Comparison of ENCODE assay signal across 15 mouse cellular contexts in the genomic region with DNA sequence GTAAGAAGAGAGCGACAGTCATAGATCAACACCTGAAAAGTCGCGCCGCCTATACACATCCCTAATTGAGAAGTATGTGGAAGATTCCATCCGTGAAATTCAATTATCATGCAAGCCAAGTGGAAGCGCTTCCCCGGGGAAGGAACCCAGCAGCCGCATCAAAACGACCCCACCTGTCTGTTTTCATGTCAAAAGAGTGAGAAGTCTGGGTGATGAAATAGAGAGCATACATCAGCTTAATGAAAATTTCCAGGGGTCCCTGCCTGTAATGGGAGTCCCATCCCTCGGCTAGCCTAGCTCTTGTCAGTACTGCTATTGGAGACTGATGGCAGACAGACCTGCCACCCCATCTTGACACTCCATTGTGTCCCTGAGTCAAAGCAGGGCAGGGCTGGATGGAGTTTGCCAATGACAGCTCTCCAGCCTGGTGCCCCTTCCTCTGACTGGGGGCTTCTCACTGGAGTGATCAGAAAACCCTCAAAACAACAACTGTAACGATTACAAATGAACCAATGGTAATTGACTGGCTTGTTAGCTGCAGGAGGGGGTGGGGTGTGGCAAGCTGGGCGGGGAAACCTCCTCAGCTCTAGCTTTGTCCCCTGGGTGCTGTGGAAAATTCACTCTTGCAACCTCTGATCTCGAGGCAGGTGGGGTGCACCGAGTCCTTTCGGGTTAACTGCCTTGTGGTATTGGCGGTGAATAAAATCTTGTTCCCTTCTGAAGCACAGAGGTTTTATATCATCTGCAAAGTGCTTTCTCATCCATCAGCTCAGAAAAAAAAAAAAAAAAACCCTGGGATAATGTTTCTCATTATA.
DNase-seq lines count a peak whose midpoint lies in the region; ATAC-seq and TF ChIP-seq lines count a peak whose summit lies in the region.
"Had no signal": no experiment of that assay in that cellular context is flagged by ENCODE, and none has a peak within 500 bp of the region (broad histone marks: within the 10 kb centered on the region; RNA-seq: fewer than 3 reads in every experiment).

No protein-coding gene starts in this region.

- no peak overlapping the region for H3K4me3 ChIP-seq in forebrain, embryonic 12.5 days (replicated peaks)
- H3K4me3 ChIP-seq: embryonic facial prominence, embryonic 12.5 days; heart, embryonic 12.5 days; limb, embryonic 15.5 days; midbrain, embryonic 12.5 days had no signal

- peak; percentile 70 for DNase-seq in brain, embryonic 14.5 days (ENCODE audit: low read depth)
- peak; percentile 36 for DNase-seq in mesoderm, embryonic 11.5 days (ENCODE audit: low read depth, low spot score)
- peak; percentile 29 to 30 for DNase-seq in thymus, postnatal 10 days (ENCODE audit: low spot score in 2 of 2)
- no peak for DNase-seq in testis, postnatal 10 days (ENCODE audit: low spot score)
- no peak for DNase-seq in cerebellum, postnatal 36 days
- no peak for DNase-seq in frontal cortex, adult 2 months (ENCODE audit: extremely low spot score in 1 of 2, low spot score in 1 of 2)
- DNase-seq: adrenal gland, postnatal 25 days; cerebellum, adult 11-12 months; kidney, postnatal 14 days had no signal

- no peaks in the 10 kb centered on the region for H3K9me3 ChIP-seq in forebrain, embryonic 12.5 days
- H3K9me3 ChIP-seq: embryonic facial prominence, embryonic 12.5 days; heart, embryonic 12.5 days; limb, embryonic 15.5 days; midbrain, embryonic 12.5 days had no signal

- H3K4me2 ChIP-seq in forebrain, embryonic 12.5 days = no peak overlapping the region
- H3K4me2 ChIP-seq: embryonic facial prominence, embryonic 12.5 days; heart, embryonic 12.5 days; limb, embryonic 15.5 days; lung, embryonic 14.5 days; midbrain, embryonic 12.5 days had no signal

- H3K27ac ChIP-seq in forebrain, embryonic 12.5 days = peak overlapping the region; percentile 66
- H3K27ac ChIP-seq: embryonic facial prominence, embryonic 12.5 days; limb, embryonic 15.5 days; midbrain, embryonic 12.5 days had no signal

- peaks cover 28% of the 10 kb centered on the region for H3K27me3 ChIP-seq in forebrain, embryonic 12.5 days
- H3K27me3 ChIP-seq: limb, embryonic 15.5 days had no signal

- H3K9ac ChIP-seq in forebrain, embryonic 12.5 days = no peak overlapping the region
- H3K9ac ChIP-seq: embryonic facial prominence, embryonic 12.5 days; heart, embryonic 12.5 days; limb, embryonic 15.5 days; lung, embryonic 14.5 days; midbrain, embryonic 12.5 days had no signal

- H3K4me1 ChIP-seq in forebrain, embryonic 12.5 days = peaks cover 19% of the 10 kb centered on the region
- H3K4me1 ChIP-seq: limb, embryonic 15.5 days had no signal

- WGBS in forebrain, embryonic 12.5 days = 34% methylated on average over 16 of the region's 16 CpGs

- no peak for TF ChIP-seq CTCF in brain, embryonic 14.5 days (IDR thresholded peaks at IDR 0.05; ENCODE audit: borderline replicate concordance, extremely low read depth, insufficient read depth, insufficient read length)

- TF ChIP-seq POLR2A in brain, embryonic 14.5 days (IDR thresholded peaks at IDR 0.05; ENCODE audit: borderline replicate concordance, extremely low read depth, insufficient read depth, insufficient read length, poor library complexity, severe bottlenecking) = no peak

- H3K36me3 ChIP-seq in forebrain, embryonic 12.5 days (replicated peaks) = no peaks in the 10 kb centered on the region
- H3K36me3 ChIP-seq: embryonic facial prominence, embryonic 12.5 days; heart, embryonic 12.5 days; limb, embryonic 15.5 days; midbrain, embryonic 12.5 days had no signal

- ATAC-seq in forebrain, embryonic 12.5 days (ENCODE audit: low FRiP score) = peak; percentile 49; the same call in 1 of the 2 replicates

Comparison
In these comparisons a context has a peak if more than half of its experiments do, and no peak if none do; other contexts are left out.
1. DNase-seq: peak in brain, embryonic 14.5 days (single experiment), mesoderm, embryonic 11.5 days (single experiment) and thymus, postnatal 10 days (2 of 2); none in testis, postnatal 10 days (single experiment), cerebellum, postnatal 36 days (0 of 2) and frontal cortex, adult 2 months (0 of 2).